Mouse (Mus musculus) G1E (cell line): Measurements from ENCODE around the gene Gm19935.

Experiments
- CTCF ChIP-seq: IDR thresholded peaks from 2 replicates; pipeline ENCODE4 v1.5.1; 2012; ENCODE audit warnings: low read depth, low read length, inconsistent platforms, mixed read lengths
- GATA1 ChIP-seq: IDR thresholded peaks from 2 replicates; pipeline ENCODE4 v1.6.1; 2012; ENCODE audit warnings: borderline replicate concordance, low read length, inconsistent platforms, mixed read lengths
- POLR2AphosphoS5 ChIP-seq: IDR thresholded peaks from 2 replicates; pipeline ENCODE4 v1.6.1; 2012; ENCODE audit warnings: low read depth, low read length, inconsistent platforms; ENCODE audit not compliant: insufficient replicate concordance

DNA sequence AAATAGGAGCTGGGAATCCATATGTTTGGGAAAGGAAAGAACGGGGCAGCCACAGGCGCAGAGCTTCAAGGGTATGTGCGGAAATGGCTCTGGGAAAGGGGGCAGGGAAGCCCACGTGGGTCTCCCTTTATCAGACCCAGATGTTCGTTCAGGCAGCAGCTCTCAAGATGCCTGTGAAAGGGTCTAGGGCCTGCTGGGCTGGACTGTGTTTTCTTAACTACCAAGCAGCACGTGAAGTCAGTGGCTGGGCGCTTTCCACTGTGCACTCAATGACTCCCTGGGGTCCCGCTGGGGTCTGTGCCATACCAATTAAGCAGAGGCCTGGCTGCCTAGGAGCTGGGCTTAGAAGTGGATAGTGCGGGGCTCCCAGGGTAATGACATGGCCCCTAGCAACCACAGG, 44.8 kb upstream of the Gm19935 start:
- TF ChIP-seq POLR2AphosphoS5, result no peak
- no peak for TF ChIP-seq GATA1
- no peak for TF ChIP-seq CTCF
